Mouse (Mus musculus): ENCODE data around the gene Arf4.
"Not testable (repeated sequence)": the region's sequence is repeated elsewhere in the genome, so short reads cannot be mapped to it uniquely, and the experiment has no call there.

Arf4 gene

DNA sequence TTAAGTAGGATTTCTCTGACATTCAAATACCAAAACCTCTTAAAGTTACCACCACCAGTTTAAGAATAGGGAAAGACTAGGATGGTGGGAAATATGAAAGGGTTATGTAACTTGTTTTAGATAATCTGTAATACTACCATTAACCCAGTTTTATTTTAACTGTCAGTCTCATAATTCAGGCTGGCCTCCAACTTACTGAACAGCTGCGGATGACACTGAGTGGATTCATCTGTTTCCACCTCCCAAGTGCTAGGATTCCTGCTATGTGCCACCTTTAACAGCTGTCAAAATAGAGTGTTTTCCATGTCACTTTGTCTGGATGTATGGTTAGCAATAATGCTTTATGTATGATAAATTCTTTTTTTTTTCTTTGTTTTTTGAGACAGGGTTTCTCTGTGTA, 22.4 kb downstream of the Arf4 start:
- intact Hi-C loops (cut with DNase I) = no loop called here

DNA sequence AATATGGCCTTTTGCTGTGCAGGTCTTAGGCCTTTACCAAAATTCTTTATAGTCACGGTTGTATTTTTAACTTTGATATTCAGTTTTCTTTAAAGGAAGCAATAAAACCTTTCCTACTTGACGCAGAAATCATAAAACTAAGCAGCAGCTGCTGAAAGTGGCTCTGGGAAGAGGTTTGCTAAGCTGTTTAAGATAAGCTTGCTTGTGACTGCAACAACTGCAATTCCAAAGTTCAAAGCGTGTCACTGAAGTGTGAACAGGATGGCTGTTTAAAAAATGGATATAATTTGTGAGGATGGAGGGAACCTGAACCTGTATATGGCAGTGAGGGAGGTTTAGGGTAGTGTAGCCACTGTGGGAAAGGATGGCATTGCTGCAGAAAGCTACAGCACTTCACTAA, 24.1 kb downstream of the Arf4 start:
- intact Hi-C loops (cut with DNase I) = no loop called here

DNA sequence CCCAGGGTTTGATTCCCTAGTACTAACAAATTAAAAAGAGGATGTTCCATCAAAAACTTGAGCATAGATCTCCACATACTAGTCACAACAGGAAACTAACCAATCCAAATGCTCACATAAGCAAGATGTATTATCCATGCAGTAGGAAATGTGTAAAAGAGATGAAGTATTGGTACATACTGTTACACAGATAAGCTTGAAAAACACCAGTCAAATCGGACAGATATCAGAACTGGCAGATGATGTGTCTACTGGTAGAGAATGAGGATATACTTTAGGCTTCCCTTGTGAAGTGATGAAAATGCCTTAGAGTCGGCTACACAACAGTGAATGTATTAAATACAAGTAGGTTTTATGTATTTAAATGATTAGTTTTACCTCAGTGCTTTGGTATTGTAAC, 24.6 kb downstream of the Arf4 start:
- intact Hi-C loops (cut with DNase I) = no loop called here

DNA sequence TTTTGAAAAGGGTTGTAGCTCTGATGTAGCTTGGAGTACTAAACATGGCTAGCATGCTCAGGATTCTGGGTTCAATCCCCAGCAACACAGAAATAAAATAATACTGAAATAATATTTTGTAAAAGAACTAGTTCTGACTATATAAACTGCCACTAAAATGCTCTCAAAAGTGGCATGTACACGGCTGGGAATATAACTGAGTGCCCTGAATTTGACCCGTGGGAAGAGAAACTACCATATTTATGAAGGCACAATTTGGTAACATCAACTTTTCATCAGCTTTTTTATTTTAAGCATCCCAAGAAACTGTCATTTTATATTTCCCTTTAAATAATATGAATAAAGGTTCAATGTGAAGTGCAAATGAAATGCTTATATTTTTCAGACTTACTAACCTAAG, 26.0 kb downstream of the Arf4 start:
- intact Hi-C loops (cut with DNase I) = no loop called here

DNA sequence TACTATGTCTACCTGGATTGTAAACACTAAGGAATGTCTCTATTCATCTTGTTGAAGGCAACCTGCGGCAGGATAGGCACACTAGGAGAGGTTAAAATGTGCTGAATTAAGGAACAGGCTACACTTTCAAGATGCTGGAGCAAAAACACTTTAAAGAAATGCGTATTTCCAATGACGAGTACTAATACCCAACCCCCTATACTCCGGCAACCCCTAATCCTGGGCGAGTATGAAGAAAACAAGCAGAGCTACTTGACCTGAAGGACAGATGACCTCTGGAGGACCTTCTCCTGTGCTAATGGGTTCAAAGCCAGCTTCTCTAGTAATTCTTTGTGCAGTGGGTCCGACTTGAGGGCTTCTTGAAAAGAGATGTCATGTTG, 30.1 kb downstream of the Arf4 start:
- intact Hi-C loops (cut with DNase I) = no loop called here

DNA sequence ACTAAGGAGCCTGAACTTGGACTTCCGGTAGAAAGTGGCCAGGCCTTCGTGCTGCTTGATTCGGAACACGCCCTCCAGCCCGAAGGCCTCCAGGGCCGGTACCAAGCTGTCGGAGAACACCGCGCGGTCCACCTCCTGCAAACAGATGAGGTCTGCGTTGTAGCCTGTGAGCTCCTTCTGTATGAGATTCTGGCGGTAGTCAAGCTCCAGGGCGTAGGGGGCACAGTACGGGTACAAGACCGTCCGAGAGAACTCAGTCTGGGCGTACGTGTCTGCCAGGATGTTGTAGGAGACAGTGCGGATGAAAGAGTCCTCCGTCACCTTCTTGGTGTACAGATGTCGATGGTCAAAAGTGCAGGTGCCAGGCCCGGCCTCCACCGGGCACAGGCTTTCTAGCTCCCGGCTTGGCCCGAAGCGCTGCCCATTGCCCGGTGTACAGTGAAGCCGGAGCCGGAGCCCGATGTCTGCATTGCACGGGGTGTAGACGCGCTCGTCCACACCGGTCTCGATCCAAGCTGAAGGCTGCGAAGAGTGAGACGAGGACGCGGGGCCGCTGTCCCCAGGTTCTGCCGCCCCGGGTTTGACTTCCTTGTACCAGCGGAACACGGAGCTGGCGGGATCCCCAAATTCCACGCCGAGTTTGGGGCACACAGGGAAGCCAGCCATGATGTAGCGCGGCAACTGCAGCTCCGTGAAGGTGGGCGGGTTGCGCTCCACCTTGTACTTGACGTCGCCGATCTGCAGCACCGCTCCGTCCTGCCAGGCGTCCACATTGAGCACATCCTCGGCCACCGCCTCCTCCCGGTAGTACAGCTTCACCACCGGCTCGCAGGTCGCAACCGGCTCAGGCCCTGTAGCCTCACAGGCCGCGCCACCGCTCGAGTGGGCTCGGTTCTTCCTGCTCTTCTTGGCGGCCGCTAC, 30.8 kb downstream of the Arf4 start:
- intact Hi-C loops (cut with DNase I) = no loop called here

DNA sequence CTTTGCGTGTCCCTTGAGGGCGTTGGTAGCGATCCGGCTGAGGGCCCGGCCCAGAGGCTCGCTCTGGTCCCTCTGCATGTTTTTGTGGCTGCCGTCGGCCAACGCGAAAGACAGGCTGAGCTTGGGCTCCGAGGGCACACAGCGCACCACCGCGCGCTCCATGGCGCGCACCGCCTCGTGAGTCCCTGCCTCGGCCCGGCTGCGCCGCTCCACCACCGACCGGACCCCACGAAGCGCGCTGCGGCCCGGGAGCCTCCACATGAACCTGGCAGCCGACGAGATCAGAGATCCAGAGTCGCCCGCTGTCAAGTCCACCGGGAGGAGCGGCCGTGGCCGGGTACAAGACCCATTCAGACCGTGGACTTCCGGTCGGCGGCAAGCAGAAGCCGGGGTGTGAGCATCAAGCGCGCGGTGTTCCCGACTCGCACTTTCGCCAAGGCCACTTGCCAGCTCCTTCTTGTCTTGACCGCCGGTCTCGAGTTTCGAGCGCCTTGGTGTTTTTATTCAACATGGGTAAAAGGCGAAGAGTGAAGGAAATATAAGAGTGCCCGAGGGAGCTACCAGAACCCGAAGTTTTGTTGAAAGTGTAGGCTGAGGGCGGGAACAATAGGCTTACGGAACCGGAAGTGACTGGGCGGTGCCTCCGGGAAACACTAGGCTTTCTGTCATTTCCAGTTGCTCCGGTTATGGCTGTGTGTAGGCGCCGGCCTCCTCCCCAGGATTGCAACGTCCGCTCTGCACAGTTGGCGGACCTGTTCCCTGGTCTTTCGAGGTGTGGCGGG, 31.6 kb downstream of the Arf4 start, which contains the start of gene Pde12:
TSS of gene Pde12 (minus strand) at position 592 of the 782 bp plus-strand sequence.
- intact Hi-C loops (cut with DNase I) = no loop called here

DNA sequence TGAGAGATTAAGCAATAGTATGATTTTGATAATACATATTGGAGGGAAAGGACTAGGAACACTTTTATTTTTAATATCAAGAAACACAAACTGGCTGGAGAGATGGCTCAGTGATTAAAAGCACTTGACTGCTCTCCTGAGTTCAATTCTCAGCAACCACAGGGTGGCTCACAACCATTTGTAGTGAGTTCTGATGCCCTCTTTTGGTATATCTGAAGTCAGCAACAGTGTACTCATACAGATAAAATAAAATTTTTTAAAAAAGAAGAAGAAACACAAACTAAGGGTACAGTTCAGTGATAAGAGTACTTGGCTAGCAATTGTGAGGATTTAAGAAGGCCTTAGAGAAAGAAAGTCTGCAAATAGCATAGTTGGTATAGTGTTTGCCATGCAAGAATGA, 33.1 kb downstream of the Arf4 start:
- intact Hi-C loops (cut with DNase I) = no loop called here

DNA sequence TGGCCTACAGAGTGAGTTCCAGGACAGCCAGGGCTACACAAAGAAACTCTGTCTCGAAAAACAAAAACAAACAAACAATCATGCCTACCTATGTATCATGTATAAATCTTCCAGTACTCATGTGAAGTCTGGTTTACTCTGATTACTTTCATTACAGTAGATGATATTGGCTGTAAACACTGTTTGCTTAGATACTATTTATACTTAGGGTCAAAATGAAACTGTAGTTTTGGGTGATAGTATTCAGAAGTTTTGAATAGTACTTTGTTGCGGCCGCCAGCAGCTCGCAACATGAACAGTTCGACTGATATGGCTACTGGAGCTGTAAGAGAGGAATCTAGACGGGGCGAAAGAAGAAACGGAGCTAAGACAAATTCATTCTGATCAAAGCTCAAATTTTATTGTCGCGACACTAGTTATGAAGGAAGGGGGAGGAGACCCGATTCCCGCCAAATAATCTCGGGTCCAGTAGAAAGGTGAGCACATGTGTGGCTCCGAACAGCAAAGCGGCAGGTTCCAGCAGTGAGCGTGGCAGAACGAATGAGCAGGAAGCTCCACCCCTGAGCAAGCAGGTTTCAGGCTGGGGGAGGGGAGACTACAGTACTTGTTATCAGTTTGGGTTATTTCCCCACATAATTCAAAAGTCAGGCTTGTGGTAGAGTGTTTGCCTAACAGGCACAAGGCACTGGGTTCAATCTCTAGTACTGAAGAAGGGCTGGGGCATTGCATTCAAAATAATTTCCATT, 34.2 kb downstream of the Arf4 start:
- intact Hi-C loops (cut with DNase I) = not testable (repeated sequence)

DNA sequence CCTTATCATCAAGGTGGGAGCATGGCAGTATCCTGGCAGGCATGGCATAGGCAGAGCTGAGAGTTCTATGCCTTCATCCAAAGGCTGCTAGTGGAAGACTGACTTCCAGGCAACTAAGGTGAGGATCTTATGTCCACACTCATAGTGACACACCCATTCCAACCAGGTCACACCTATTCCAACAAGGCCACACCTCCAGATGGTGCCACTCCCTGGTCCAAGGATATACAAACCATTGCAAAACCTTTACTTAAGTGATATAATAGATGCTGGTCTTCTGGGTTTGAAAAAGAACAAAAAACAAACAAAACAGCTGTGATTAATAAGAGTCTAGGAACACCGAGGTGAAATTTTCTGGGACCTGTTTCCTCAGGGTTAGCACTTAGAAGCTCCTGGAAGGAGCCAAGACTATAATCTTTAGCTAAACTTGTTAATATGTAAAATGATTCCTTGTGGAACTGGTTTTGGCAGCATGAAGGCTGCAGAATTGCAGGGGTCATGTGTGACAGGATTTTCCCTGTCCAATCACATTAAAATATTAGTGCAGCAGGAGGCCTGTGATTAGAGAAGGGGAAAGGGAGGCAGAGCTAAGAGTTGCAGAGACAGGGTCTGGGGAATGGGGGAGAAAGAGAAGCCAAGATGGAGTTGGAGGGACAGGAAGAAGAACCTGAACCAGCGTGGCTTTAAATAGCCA, 36.7 kb downstream of the Arf4 start:
- intact Hi-C loops (cut with DNase I) = not testable (repeated sequence)

DNA sequence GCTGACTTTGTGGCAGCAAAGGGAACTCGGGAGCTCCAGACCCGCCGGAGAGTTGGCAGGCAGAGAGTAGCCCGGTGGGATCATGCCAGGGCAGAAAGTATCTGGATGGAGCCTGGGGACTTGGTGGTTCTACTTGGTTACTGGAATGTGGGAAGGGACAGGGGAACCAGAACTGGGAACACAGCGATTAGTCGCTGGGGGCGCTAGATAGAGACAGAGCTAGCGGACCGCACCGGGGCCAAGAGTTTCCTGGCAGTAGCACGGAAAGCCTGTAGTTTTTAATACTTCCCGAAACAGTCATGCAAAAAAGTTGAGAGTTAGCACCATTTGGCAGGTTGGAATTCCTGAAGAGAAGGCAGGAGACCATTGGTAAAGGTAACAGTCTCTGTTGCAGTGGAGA, 37.5 kb downstream of the Arf4 start:
- intact Hi-C loops (cut with DNase I) = no loop called here

DNA sequence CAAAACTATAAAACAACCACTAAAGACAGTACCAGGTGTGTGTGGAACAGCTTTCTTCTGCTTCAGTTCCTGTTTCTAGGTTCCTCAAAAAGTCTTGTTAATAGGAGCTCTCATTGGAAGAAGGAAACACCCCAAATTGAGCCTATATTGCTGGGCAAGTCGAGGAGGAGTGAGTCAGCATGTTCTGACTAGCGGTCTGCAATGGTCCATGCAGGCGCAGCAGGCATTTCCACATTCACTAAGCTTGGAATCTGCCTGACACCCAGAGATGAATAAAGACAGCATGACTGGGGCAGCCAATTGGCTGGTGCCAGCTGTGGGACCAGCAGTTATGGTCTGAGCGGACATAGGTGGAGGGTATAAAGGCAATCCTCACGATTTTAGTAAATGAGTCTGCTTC, 37.9 kb downstream of the Arf4 start:
- intact Hi-C loops (cut with DNase I) = no loop called here

DNA sequence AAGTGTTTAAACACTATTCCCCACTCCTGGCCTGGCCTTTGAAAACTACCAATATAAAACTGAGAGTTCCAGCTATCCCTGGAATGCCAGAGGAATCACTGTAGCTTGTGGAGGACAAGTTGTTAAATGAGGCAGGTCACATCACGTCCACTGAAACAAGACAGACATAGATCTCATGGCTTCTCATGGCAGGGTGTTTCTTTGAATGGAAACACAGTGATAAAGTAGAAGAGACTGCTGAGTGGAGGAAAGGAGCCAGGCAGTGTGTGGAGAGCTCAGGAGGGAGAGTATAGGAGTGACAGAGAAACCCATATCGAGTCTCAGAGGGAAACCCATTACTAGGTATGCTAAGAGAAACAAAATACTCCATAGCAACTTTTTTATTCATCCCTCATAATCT, 52.9 kb downstream of the Arf4 start:
- intact Hi-C loops (cut with DNase I) = loop anchor here (10.0 kb wide), 1 partner anchor 334 kb away; no protein-coding TSS in a partner anchor

DNA sequence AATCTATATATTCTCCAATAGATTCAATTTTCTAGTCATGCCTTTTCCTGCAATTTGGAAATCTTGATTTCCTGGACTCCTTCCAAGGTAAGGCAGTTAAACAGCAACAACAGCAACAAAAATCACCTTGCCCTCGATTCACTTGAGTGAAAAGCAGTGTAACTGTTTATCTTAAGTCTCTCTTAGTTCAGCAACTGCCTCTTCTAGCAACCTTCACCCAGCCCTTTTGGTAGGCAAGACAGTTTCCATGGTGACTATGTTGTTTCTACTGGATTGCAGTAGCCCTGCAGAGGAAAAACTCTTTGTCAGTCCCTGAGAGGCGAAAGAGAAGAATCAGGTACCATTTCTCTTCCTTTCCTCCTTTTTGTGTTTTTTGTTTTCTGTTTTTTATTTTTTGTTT, 53.5 kb downstream of the Arf4 start:
- intact Hi-C loops (cut with DNase I) = loop anchor here (10.0 kb wide), 1 partner anchor 333 kb away; no protein-coding TSS in a partner anchor

DNA sequence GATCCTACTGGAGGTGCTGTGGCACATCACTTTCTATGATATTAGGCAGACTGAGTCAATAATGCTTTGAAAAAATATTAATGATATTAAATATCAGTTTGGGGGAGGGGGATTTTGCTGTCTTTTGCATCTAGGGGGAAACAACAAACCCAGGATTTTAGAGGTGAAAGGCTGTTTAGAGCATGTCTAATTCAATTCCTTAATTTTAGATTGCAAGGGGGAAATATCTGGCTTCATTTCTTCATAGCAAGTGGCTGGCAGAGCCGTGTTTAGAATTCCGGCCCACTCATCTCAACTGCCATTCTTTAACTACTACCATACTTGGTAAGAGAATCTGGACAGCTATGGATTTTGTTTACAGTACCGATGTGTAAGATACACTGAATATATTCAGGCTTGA, 55.1 kb downstream of the Arf4 start, which contains the start of gene Dnah12:
TSS of gene Dnah12 (plus strand) at position 301 of the 400 bp plus-strand sequence.
- intact Hi-C loops (cut with DNase I) = loop anchor here (10.0 kb wide), 1 partner anchor 332 kb away; no protein-coding TSS in a partner anchor

DNA sequence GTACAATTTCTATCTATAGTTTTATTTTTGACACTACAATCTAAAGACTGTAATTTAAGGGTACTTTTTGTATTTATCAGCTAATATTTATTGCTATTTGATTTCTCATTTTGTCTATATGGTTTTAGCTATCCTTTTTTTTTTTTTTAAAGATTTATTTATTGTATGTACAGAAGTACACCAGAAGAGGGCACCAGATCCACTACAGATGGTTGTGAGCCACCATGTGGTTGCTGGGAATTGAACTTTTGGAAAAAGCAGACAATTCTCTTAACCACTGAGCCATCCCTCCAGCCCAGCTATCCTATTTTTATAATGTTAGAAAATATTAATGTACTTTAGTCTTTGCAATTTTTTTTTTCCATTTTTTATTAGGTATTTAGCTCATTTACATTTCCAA, 60.0 kb downstream of the Arf4 start:
- intact Hi-C loops (cut with DNase I) = loop anchor here (10.0 kb wide), 1 partner anchor 327 kb away; no protein-coding TSS in a partner anchor

DNA sequence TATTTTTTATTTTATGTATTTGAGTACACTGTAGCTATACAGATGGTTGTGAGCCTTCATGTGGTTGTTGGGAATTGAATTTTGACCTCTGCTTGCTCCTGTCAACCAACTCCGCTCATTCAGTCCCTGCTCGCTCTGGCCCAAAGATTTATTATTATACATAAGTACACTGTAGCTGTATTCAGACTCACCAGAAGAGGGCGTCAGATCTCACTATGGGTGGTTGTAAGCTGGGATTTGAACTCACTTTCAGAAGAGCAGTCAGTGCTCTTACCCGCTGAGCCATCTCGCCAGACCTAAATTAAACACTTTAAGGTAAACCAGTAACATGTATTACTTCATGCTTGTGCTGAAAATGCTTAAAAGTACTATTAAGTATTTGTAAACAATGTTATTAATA, 67.4 kb downstream of the Arf4 start:
- intact Hi-C loops (cut with DNase I) = not testable (repeated sequence)

Data from adrenal gland (tissue).